Mouse (Mus musculus) frontal cortex, postnatal 10 days (tissue): ENCODE data around the gene Spint5.
"Not testable (repeated sequence)": the region's sequence is repeated elsewhere in the genome, so short reads cannot be mapped to it uniquely, and the experiment has no call there.

ENCODE experiments used
- DNase-seq, 2 experiments: peaks; one replicate each; pipeline ENCODE4 v3.0.0; 2022; ENCODE audit warnings: low spot score in 2 of 2, mixed read lengths in 1 of 2

Spint5 gene

DNA sequence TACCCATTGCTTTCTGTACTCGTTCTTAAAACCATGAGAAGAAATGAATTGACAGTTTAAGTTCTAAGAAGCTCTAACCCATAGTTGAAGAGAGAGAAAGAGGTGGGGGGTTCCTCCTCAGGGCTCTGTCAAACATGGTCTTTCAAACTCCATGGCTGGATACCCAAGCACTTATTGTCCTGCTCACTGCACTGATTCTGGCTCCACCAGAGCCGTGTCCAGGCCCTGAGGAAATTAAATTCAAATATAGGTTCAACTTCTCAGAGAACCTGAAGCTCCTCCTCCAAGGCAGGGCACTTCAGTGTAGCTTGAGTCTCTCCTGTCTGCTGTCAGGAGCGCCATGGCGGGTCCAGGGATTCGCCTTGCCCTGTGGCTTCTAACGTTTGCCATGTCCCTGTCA, at the start of gene Spint5:
Spint5 (plus strand) TSS at position 301 of the 400 bp plus-strand sequence.
- no peak for DNase-seq

GRCm38 (mm10) chr2:164670261-164670660, 44.8 kb upstream of the Spint5 start:
- no peak for DNase-seq

DNA sequence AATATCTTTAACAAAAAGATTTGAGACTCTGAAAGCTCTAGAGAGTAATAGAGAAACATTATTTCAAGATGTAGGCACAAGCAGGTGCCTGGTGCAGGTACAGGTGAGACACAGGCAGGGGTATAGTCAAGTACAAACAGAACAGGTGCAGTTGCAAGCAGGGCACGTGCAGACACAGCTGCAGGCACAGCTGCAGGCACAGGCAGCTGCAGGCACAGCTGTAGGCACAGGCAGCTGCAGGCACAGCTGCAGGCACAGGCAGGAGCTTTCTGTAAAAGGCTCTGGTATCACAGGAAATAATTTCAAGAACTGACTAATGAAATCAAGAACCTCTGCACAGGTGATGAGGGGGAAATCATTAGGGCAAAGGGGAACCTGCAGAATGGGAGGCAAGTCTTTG, 44.2 kb upstream of the Spint5 start:
- DNase-seq = no peak

- no peak for DNase-seq
Observed at GRCm38 (mm10) chr2:164673987-164674386, 41.1 kb upstream of the Spint5 start, which contains the start of gene Wfdc11. Wfdc11 (minus strand) TSS chr2:164674087.

DNA sequence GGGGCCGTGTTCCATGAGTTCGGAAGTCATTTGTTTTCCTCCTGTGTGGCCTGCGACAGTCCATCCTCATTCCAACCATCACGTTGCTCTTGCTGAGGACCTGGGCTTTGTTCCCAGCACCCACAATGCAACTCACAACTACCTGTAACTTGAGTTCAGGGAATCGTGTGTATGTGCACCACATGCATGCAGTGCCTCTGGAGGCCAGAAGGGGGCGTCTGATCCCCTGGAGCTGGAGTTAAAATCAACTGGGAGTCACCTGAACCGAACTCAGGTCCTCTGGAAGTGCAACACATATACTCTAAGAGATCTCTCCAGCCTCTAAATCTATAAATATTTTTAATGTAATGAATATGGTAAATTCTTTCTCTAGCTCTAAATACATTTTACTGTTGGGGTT, 39.0 kb upstream of the Spint5 start:
- no peak for DNase-seq

GRCm38 (mm10) chr2:164676916-164677685, 38.0 kb upstream of the Spint5 start:
- DNase-seq = no peak

- peak; percentile 29 to 54 for DNase-seq
Observed at GRCm38 (mm10) chr2:164678848-164679625, 36.1 kb upstream of the Spint5 start.

GRCm38 (mm10) chr2:164679906-164680305, 35.2 kb upstream of the Spint5 start:
- no peak for DNase-seq

GRCm38 (mm10) chr2:164684807-164685206, 30.3 kb upstream of the Spint5 start, which contains the start of gene Wfdc13:
Wfdc13 (plus strand) TSS chr2:164685107.
- DNase-seq = no peak

- no peak for DNase-seq
Observed at GRCm38 (mm10) chr2:164698201-164698600, 16.9 kb upstream of the Spint5 start, which contains the start of gene Spint4. Spint4 (plus strand) TSS chr2:164698501.

DNA sequence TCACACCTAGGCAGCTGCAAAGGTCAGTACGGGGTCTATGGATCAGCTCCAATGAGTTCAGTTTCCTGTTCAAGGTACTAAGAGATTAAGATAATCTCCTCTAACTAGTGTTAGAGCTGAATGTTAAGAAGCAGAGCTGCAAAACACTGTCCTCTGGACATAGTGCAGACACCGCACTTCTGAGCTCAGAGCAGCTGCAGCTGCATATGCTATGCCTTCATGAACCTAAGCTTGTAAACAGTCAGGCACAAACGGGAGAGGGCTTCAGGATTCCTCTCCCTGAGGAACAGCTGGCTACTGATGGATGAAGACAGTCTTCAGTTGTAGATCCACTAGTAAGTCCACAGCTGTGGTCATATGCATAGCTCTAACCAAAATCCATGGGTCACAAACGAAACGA, 14.1 kb upstream of the Spint5 start:
- no peak for DNase-seq

GRCm38 (mm10) chr2:164701761-164702160, 13.3 kb upstream of the Spint5 start:
- no peak for DNase-seq

DNA sequence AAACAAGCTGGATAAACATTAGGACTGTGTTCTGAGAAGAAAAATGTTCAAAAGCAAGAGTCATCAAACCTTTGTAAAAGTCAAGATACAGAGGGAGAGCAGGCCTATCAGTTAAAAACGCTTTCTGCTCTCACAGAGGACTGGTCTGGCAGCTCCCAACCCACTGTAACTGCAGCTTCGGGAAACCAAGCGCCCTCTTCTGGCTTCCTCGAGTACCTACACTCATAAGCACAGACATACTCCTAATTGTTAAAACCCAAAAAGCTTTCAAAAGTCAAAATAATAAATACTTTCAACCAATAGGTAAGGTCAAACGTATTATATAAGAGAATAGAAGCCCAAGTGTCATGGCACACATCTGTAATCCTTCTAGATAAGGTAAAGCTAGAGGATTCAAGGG, 10.9 kb upstream of the Spint5 start:
- no peak for DNase-seq

- DNase-seq = no peak
Observed at GRCm38 (mm10) chr2:164705328-164705727, 9.8 kb upstream of the Spint5 start.

GRCm38 (mm10) chr2:164705991-164706390, 9.1 kb upstream of the Spint5 start:
- DNase-seq = no peak

DNA sequence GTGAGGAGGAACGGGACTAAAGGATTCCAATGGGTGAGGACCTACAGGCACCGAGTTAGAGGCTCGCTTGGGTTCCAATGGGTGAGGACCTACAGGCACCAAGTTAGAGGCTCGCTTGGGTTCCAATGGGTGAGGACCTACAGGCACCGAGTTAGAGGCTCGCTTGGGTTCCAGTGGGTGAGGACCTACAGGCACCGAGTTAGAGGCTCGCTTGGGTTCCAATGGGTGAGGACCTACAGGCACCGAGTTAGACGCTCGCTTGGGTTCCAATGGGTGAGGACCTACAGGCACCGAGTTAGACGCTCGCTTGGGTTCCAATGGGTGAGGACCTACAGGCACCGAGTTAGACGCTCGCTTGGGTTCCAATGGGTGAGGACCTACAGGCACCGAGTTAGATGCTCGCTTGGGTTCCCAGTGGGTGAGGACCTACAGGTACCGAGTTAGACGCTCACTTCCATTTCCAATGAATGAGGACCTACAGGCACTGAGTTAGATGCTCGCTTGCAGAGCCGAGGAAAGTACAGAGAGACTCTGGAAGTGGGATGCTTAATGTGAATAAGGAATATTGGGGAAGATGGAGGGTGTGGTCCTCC, 1.2 kb downstream of the Spint5 start:
- DNase-seq = not testable (repeated sequence)

- no peak for DNase-seq
Observed at GRCm38 (mm10) chr2:164723276-164723675, 8.2 kb downstream of the Spint5 start.

DNA sequence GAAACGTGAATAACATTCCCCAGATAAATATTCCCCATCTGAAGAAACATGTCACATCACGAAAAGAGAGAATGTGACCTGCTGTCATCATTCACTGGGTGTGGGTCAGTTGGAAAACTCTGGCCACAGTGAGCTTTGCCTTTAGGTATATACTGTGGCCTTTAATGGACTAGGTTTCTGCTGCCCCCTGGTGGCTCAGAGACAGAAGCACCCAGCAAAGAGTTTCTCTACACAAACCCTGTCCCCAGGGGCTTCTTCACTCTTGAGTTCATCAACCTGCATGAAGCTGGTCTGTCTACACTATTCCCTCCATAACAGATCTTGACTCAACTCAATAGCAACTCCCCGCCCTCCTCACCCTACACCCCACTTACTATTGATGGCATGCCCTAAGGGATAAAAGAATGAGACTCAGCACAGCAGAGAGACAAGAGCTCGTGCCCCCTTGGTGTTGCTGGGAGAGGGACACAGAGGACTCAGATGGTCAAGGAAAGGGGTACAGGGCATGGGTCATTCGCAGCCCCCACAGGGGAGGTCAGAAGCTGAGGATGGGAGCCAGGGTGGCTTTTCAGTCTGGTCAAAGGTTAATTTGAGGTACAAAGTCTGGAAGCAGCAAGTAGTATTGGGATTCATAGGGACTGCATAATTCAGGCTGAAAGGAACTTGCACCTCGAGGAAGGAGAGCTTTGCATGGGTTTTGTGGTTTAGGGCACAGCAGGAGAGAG, 11.0 kb downstream of the Spint5 start:
- DNase-seq = peak in 1 of 2 experiments; percentile 49

- no peak for DNase-seq
Observed at GRCm38 (mm10) chr2:164731719-164732118, 16.6 kb downstream of the Spint5 start.

DNA sequence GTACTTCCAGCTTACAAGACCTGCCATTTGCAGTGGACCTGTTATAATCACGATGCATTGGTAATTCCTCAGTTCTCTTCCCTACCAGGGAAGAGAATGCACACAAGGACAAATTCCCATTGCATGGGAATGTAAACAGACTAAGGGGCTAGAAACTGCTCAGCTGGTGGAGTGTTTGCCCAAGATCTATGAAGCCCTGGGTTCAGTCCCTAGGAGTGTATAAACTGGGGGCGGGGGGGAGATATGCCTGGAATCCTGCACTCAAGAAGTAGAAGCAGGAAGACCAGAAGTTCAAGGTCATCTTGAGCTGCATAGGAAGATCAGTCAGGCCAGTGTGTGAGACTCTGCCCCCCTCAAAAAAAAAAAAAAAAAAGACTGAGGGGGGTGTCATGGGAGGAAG, 18.2 kb downstream of the Spint5 start:
- DNase-seq = no peak

GRCm38 (mm10) chr2:164734839-164735238, 19.7 kb downstream of the Spint5 start:
- DNase-seq = no peak

DNA sequence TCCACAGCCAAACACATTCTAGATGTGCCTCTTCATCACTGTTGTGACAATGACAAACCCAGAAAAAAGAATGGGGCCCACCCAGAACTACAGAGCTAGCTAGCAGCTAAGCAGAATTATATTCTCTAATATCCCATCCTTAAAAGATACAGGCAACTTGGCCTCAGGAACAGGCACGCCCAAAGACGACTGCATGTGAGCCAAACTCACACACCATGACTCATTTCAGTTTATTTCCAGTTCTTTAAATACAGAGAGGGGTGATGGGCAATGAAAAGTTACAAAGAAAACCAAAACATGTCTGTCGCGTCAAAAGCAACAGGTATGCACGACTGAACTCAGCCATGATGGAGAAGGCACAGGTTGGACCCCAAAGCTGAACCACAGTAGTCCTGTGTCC, 20.3 kb downstream of the Spint5 start:
- no peak for DNase-seq
